Mouse (Mus musculus): ENCODE results near the gene Gimap5. TPM values are rescaled to one million over a fixed set of nuclear protein-coding genes. Genes with fewer than 3 reads are reported as not detected.

The Gimap5 gene
- total and polyA plus RNA-seq, 3 experiments: not detected

DNA sequence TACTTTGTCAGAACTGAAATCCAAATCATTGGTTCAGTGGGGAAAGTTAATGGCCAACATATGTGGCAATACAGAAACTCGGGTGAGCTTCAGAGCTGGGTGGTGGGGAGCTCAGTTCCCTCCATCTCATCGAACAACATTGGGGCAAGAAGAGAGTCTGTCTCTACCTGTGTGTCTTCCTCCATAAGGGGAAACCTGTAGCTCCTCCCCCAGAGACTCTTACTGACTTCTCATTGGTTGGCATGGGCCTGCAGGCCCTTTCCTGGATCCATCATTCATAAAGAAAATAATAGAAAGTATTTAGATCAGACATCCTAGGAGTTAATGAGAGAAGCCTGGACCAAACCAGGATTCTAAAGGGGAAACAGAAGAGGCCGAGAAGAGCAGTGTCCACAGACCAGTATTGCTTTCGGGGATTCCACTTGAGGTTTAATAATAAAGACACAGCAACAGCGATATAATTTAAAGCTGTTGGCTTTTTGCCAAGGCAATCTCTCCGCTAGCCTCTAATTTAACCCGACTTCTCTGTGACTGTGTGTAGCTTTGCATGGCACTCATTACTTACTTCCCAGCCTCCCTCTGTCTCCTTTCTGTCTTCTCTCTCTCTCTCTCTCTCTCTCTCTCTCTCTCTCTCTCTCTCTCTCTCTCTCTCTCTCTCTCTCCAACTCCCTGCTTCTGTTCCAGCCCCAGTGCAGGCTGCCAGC is 17.7 kb downstream of the Gimap5 start:
- H3K27me3 ChIP-seq (ENCODE audit: control insufficient read depth in 1 of 2, insufficient read depth in 2 of 2, low read length in 2 of 2): no peaks in the 10 kb centered on the region
- H3K36me3 ChIP-seq (ENCODE audit: control insufficient read depth in 1 of 2, insufficient read depth in 2 of 2, low read length in 2 of 2): no peaks in the 10 kb centered on the region
- TF ChIP-seq JUND (IDR thresholded peaks at IDR 0.05; ENCODE audit: low read depth, low read length) (no peak), MEF2A (IDR thresholded peaks at IDR 0.05; ENCODE audit: extremely low read depth, insufficient replicate concordance, low read depth, low read length, poor library complexity, severe bottlenecking) (no peak), GATA1 (IDR thresholded peaks at IDR 0.05; ENCODE audit: low read depth, low read length) (no peak), TAL1 (IDR thresholded peaks at IDR 0.05; ENCODE audit: low read length) (no peak), BHLHE40 (IDR thresholded peaks at IDR 0.05; ENCODE audit: borderline replicate concordance, low read depth, low read length) (no peak), UBTF (IDR thresholded peaks at IDR 0.05; ENCODE audit: borderline replicate concordance, insufficient read depth, low read depth, low read length) (no peak), E2F4 (IDR thresholded peaks at IDR 0.05; ENCODE audit: borderline replicate concordance, low read depth, low read length) (no peak), CHD2 (IDR thresholded peaks at IDR 0.05; ENCODE audit: low read length) (no peak), NELFE (IDR thresholded peaks at IDR 0.05; ENCODE audit: low read depth, low read length) (no peak), TCF12 (IDR thresholded peaks at IDR 0.05; ENCODE audit: low read depth, low read length) (no peak), ZKSCAN1 (IDR thresholded peaks at IDR 0.05; ENCODE audit: low read depth, low read length) (no peak), GABPA (IDR thresholded peaks at IDR 0.05; ENCODE audit: low read depth, low read length) (no peak), ZNF384 (IDR thresholded peaks at IDR 0.05; ENCODE audit: low read depth, low read length) (no peak), USF2 (IDR thresholded peaks at IDR 0.05; ENCODE audit: borderline replicate concordance in 1 of 2, insufficient read depth in 1 of 2, low read depth in 1 of 2, low read length in 2 of 2) (no peak), ZMIZ1 (IDR thresholded peaks at IDR 0.05; ENCODE audit: low read depth, low read length) (no peak)
- no peaks in the 10 kb centered on the region for H3K9me3 ChIP-seq (replicated peaks; ENCODE audit: insufficient read depth, low read length)
- no peak for DNase-seq (ENCODE audit: low read depth, low spot score)
- H3K79me2 ChIP-seq (ENCODE audit: control insufficient read depth, insufficient read depth, low read length, poor library complexity): no peaks in the 10 kb centered on the region
- no peak overlapping the region for H3K9ac ChIP-seq (ENCODE audit: control insufficient read depth, low read depth, low read length, poor library complexity, severe bottlenecking)
- H3K4me3 ChIP-seq (ENCODE audit: control insufficient read depth in 1 of 2, insufficient read depth in 1 of 2, low read depth in 2 of 2, low read length in 2 of 2): no peak overlapping the region
- H3K4me1 ChIP-seq (ENCODE audit: control insufficient read depth in 1 of 2, insufficient read depth in 2 of 2, low read length in 2 of 2): no peaks in the 10 kb centered on the region
- no peak overlapping the region for H3K27ac ChIP-seq (ENCODE audit: control insufficient read depth, low read depth, low read length)

DNA sequence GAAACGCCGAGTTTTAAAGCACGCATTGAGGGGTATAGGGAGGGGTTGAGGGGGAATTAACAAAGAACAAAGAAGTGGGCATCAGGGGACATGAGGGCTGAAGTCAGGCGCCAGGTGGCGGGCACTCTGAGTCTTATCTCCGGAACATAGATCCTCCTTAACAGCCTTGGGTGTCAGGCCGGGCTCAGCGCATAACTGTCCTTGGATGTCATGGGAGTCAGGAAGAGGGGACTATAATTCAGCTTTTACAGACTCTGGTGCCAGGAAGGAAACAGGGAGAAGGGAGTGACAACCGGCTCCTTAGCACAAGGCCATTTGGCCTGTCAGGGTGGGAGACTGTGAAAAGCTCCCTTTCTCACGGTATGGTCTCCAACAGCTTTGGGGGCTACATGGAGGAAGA is 18.5 kb downstream of the Gimap5 start:
- Histone ChIP-seq H3K79me2 (ENCODE audit: control insufficient read depth, insufficient read depth, low read length, poor library complexity) (no peaks in the 10 kb centered on the region), H3K36me3 (ENCODE audit: control insufficient read depth in 1 of 2, insufficient read depth in 2 of 2, low read length in 2 of 2) (no peaks in the 10 kb centered on the region), H3K4me1 (ENCODE audit: control insufficient read depth in 1 of 2, insufficient read depth in 2 of 2, low read length in 2 of 2) (no peaks in the 10 kb centered on the region), H3K27ac (ENCODE audit: control insufficient read depth, low read depth, low read length) (no peak overlapping the region), H3K9me3 (replicated peaks; ENCODE audit: insufficient read depth, low read length) (no peaks in the 10 kb centered on the region), H3K27me3 (ENCODE audit: control insufficient read depth in 1 of 2, insufficient read depth in 2 of 2, low read length in 2 of 2) (no peaks in the 10 kb centered on the region), H3K4me3 (ENCODE audit: control insufficient read depth in 1 of 2, insufficient read depth in 1 of 2, low read depth in 2 of 2, low read length in 2 of 2) (no peak overlapping the region), H3K9ac (ENCODE audit: control insufficient read depth, low read depth, low read length, poor library complexity, severe bottlenecking) (no peak overlapping the region)
- no peak for TF ChIP-seq HCFC1 (IDR thresholded peaks at IDR 0.05; ENCODE audit: low read depth, low read length)
- TF ChIP-seq MYB (IDR thresholded peaks at IDR 0.05; ENCODE audit: low read depth, low read length): no peak
- TF ChIP-seq MAFK (IDR thresholded peaks at IDR 0.05; ENCODE audit: borderline replicate concordance, low read depth, low read length): no peak
- no peak for TF ChIP-seq POLR2AphosphoS2 (IDR thresholded peaks at IDR 0.05; ENCODE audit: low read length)
- TF ChIP-seq ZMIZ1 (IDR thresholded peaks at IDR 0.05; ENCODE audit: low read depth, low read length): no peak
- TF ChIP-seq GABPA (IDR thresholded peaks at IDR 0.05; ENCODE audit: low read depth, low read length): no peak
- no peak for TF ChIP-seq SIN3A (IDR thresholded peaks at IDR 0.05; ENCODE audit: low read length)
- TF ChIP-seq MYC (IDR thresholded peaks at IDR 0.05; ENCODE audit: low read depth, low read length): no peak
- TF ChIP-seq ZC3H11A (IDR thresholded peaks at IDR 0.05; ENCODE audit: low read depth, low read length): no peak
- no peak for TF ChIP-seq MXI1 (IDR thresholded peaks at IDR 0.05; ENCODE audit: low read depth, low read length)
- TF ChIP-seq UBTF (IDR thresholded peaks at IDR 0.05; ENCODE audit: borderline replicate concordance, insufficient read depth, low read depth, low read length): no peak
- TF ChIP-seq NELFE (IDR thresholded peaks at IDR 0.05; ENCODE audit: low read depth, low read length): no peak
- TF ChIP-seq CTCF (IDR thresholded peaks at IDR 0.05 in 2 of 3, conservative IDR thresholded peaks at IDR 0.05 in 1 of 3; ENCODE audit: control insufficient read depth in 1 of 3, insufficient read depth in 1 of 3, low read depth in 2 of 3, low read length in 3 of 3, poor library complexity in 1 of 3, severe bottlenecking in 1 of 3): no peak
- no peak for TF ChIP-seq KAT2A (conservative IDR thresholded peaks at IDR 0.05; ENCODE audit: low read depth, low read length)
- DNase-seq (ENCODE audit: low read depth, low spot score): no peak

Measured in MEL (cell line).